Mouse (Mus musculus) hematopoietic multipotent progenitor cell, adult 10-12 weeks (in vitro differentiated cells): ENCODE results near the gene Med12. TPM values are rescaled to one million over a fixed set of nuclear protein-coding genes. Genes with fewer than 3 reads are reported as not detected.

ENCODE experiments used
- polyA plus RNA-seq: library from polyadenylated mRNA; stranded (reverse); fragments of >175 nt; gene quantifications from 2 replicates; pipeline ENCODE4 v1.2.3, GENCODE M21; 2012; ENCODE audit warnings: low replicate concordance

Gene Med12
- 71.7 and 104 TPM in 2 replicates for polyA plus RNA-seq

DNA sequence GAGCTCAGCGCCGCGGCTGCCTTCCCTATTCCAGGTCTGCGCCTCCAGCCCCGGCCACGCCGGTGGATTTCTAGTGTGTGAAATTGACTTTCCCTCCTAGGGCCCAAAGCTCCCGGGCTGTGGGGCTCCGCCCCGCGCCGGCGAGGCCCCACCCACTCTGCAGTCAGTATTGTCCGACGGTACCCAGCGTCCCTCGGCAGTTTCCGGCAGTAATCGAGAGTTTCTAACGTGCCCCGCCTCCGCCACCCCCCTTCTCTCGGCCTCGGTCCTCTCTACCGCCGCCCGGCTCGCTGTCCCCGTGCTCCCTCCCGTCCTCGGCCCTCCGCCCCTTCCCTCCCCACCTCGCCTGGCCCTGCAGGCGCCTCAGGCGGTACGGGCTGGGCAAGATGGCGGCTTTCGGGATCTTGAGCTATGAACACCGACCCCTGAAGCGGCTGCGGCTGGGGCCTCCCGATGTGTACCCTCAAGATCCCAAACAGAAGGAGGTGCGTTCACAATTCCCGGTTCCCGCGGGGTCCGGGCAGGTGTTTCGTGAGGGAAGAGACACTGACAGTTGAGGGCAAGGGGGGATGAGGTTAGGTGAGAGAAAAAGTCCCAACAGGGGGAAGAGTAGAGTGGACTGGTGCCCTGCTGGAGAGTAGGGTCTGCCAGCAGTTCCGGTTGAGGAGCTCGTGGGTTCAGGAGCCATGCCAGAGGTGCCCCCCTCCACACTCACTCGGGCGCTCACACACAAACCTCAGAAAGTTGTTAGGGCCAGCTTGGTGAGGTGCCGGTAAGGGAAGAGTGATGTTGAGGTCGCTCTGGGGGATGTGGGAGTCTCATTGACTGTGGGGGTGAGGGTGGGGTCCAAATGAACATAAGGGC lies at the start of gene Med12:
Med12 (plus strand) TSS at position 156 of the 864 bp plus-strand sequence.

GRCm38 (mm10) chrX:101253952-101254729 lies 19.7 kb upstream of the Med12 start, which contains the start of gene Foxo4:
Gene Foxo4 (plus strand): TSS chrX:101254528.

GRCm38 (mm10) chrX:101263892-101264291 lies 9.9 kb upstream of the Med12 start, which contains the start of gene Gm614:
Gene Gm614 (minus strand): TSS chrX:101263992.

DNA sequence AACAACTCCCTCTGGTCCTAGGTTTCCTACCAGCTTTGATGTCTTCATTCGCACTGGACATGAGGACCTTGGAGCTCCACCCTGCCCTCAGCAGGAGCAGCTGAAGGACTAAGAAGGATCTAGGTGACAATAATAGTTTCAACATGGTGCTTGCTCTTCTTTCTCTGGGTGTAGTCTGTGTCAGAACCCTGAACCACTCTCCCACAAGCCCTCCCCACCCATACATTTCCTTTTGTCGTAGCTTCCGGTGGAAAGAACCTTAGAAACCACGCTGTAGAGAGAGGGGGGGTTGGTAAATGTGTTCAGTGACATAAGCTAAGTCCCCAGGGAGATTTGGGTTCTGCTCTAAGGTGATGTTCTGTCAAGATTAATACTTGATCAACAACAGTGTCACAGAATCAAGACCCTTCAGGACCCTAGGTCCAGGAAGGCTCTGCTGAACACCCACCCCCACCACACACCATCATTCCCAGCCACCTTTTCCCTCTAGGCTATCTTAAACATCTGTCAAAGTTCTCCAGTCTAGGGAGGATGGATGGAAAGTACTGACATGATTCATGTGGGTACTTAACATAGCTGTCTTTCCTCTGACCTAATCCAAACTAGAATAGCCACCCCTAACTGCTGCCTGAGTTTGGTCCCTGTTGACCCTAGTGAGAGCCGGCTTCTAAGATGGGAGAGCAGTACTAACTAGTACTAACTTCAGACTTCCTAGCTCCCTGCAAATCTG lies 5.6 kb upstream of the Med12 start, which contains the start of gene Il2rg:
Il2rg (minus strand) TSS at position 231 of the 730 bp plus-strand sequence.

DNA sequence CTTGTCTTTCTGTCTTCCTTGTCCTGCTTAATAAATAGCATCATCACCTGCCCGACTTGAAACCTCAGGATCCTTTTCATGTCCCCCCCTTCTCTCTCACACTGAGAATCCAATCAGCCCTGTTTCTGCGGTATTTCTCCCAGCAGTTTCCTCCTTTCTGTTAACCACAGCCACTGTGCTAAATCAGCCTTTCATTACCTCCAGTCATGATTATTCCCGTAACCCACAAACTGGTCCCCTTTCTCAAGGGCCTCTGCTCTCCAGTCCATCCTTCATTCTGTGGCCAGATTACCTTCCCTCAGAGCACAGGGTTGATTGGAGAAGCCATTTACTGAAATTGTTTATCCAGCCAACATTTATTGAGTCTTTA lies 5.1 kb upstream of the Med12 start, which contains the start of gene Gm20489:
Gm20489 (minus strand) TSS at position 269 of the 370 bp plus-strand sequence.

DNA sequence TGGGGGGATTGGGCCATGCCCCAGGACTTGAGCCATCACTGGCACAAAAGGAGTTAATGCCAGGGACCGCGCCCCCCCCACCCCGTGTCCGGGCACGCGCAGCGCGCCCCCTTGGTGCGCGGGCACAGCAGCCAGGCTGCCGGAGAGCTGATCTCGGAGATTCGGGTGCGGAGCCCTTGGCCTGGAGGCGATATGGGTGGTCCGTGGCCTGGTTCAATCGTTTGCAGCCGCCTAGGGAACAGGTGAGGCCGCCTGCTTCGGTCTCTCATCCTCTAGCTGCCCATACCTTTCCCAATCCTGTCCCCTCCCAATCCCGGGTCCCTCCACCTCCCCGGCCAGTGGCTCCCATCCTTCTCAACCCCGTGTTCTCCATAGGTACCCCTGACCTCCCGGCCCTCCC lies 25.2 kb downstream of the Med12 start, which contains the start of gene Nlgn3:
Nlgn3 (plus strand) TSS at position 114 of the 400 bp plus-strand sequence.

Other genes with a start within 250 kb of the Med12 start
- 0.06 TPM in 1 of 2 replicates, not detected in the other for gene Tex11, start 214.4 kb upstream of the Med12 start, polyA plus RNA-seq
- gene Slc7a3, start 188.0 kb upstream of the Med12 start, polyA plus RNA-seq = not detected in 2 replicates
- gene Snx12, start 51.5 kb upstream of the Med12 start, polyA plus RNA-seq = 28.7 and 28.9 TPM in 2 replicates
- 33.2 and 33.8 TPM in 2 replicates for gene Foxo4, start 19.5 kb upstream of the Med12 start, polyA plus RNA-seq
- gene Gm614, start 10.0 kb upstream of the Med12 start, polyA plus RNA-seq = 0.34 TPM in 1 of 2 replicates, not detected in the other
- gene Il2rg, start 5.8 kb upstream of the Med12 start, polyA plus RNA-seq = 53.8 and 251 TPM in 2 replicates
- gene Gm20489, start 5.0 kb upstream of the Med12 start, polyA plus RNA-seq = 0.12 and 0.14 TPM in 2 replicates
- gene Nlgn3, start 25.1 kb downstream of the Med12 start, polyA plus RNA-seq = 0.15 TPM in 1 of 2 replicates, not detected in the other
- gene Gjb1, start 102.3 kb downstream of the Med12 start, polyA plus RNA-seq = not detected in 2 replicates
- gene Zmym3, start 146.8 kb downstream of the Med12 start, polyA plus RNA-seq = 28.0 and 55.3 TPM in 2 replicates
- gene Nono, start 155.3 kb downstream of the Med12 start, polyA plus RNA-seq = 26.8 and 50.3 TPM in 2 replicates
- 0.15 and 0.46 TPM in 2 replicates for gene Itgb1bp2, start 175.1 kb downstream of the Med12 start, polyA plus RNA-seq